Mouse (Mus musculus) Muller cell, postnatal 12 days (primary cell): Measurements from ENCODE around the gene Cyp2b10.
"Not testable (repeated sequence)": the region's sequence is repeated elsewhere in the genome, so short reads cannot be mapped to it uniquely, and the experiment has no call there.

Source experiments
- DNase-seq: peaks from one replicate; pipeline ENCODE4 v3.0.0-alpha.2; 2015; ENCODE audit errors: inconsistent ontology term

Cyp2b10 gene

DNA sequence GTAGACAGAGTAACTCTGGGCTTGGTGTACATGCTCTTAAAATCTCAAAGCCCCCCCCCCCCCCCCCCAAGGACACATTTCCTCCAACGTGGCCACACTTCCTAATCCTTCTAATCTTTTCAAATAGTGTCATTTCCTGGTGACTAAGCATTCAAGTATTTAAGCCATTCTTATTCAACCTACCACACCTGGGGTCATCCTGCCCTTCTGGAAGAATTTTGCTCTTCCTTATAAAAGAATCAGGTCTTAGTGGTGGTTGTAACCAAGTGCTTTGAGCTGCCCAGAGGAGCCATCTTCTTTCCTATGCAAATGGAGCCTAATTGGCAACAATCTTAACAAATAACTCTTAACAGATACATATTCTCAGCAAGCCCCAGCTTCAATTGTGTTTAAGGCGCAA, 12.6 kb downstream of the Cyp2b10 start:
- DNase-seq, result no peak

DNA sequence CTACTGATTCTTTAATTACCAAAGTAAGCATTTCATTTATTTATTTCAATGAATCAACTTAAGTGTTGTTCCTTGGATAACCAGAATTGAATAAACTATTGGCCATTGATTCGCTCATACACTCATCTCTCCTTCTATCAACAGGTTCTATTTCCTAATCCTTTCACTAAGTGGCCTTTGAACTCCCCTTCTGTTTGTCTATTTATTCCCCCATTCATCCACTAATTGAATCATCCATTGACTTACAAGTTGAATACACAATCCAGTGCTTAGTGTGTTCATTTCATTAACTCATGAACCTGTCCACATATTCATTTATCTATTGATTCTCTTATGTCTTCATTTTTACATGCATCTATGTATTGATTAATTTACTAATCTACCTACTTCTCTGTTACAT, 18.7 kb downstream of the Cyp2b10 start:
- DNase-seq, result no peak

DNA sequence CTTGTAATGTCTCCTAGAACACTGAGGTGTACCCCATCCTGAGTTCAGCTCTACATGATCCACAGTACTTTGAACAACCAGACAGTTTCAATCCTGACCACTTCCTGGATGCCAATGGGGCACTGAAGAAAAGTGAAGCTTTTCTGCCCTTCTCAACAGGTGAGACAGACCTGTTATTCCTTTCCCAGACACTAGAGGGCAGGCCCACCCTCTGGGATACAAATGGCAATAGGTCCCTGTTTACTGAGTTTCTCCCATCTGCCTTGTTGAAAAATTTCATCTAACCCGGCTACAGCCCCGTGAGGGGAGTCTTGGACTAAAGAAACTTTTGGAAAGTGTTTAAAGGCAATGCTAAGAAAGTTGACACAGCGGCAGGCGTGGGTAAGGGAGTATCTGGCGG, 19.9 kb downstream of the Cyp2b10 start:
- not testable (repeated sequence) for DNase-seq

- DNase-seq, result no peak
Observed at GRCm38 (mm10) chr7:25919467-25919866, 22.0 kb downstream of the Cyp2b10 start.

DNA sequence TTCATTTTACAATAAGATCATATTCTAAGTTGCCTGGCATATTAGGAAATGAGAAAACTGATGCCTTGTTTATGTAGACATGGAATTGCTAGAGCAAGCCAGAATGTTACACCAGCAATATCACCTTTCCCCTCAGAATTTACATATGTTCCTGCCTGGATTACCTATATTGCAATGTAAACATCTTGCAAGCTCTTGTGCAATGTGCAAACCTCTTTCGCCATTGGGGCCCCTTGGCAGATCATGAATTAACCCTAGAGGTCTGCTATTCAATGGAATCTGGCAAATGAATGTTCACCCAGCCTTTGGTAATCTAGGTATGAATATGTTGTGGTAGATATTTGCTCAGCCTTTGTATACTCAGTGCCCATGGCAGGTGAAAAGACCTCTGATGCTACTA, 47.9 kb downstream of the Cyp2b10 start:
- DNase-seq, result no peak
